Mouse (Mus musculus) 416B (cell line): Measurements from ENCODE around the gene Carns1.
A peak's percentile ranks its signal among the peaks of the same experiment; 100 is the strongest.
"Not testable (repeated sequence)": the region's sequence is repeated elsewhere in the genome, so short reads cannot be mapped to it uniquely, and the experiment has no call there.

Experiments
- DNase-seq: peaks from one replicate; pipeline ENCODE4 v3.0.0; 2011; ENCODE audit warnings: low read depth

The Carns1 gene

DNA sequence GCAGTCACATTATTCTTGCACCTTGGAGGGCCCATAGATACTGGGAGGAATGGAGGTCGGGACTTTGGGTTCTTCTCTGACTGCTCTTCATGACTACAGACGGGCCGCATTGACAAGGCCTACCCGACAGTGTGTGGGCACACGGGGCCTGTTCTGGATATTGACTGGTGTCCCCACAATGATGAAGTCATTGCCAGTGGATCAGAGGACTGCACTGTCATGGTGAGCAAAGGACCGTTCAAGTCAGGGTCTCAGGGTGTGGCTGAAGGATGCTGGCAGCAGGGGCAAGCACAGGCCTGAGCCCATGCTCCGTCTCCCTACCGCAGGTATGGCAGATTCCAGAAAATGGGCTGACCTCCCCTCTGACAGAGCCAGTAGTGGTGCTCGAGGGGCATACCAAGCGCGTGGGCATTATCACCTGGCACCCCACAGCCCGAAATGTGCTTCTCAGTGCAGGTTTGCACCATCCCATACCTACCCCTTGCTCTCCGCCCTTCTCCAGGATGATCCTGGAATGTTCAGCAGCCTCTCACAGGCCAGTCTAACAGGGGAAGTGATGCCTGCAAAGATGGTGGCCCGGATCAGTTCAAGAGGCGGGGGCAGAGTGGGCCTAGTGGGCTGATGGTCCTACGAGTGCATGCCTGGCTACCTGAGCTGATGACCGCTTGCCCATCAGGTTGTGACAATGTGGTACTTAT, 25.4 kb downstream of the Carns1 start:
- DNase-seq: no peak

DNA sequence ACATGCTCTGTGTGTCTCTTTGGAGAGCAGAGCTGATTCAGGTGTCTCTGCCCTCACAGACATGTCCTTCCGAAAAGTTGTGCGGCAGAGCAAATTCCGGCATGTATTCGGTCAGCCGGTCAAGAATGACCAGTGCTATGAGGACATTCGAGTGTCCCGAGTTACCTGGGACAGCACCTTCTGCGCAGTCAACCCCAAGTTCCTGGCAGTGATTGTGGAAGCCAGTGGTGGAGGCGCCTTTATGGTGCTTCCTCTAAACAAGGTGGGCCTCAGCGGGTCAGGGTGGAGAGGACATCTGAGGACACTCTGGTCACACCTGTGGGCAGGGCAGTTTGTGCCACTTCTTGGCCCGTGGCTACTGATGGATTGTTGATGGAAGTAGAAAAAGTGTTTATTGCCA, 26.0 kb downstream of the Carns1 start:
- no peak for DNase-seq

DNA sequence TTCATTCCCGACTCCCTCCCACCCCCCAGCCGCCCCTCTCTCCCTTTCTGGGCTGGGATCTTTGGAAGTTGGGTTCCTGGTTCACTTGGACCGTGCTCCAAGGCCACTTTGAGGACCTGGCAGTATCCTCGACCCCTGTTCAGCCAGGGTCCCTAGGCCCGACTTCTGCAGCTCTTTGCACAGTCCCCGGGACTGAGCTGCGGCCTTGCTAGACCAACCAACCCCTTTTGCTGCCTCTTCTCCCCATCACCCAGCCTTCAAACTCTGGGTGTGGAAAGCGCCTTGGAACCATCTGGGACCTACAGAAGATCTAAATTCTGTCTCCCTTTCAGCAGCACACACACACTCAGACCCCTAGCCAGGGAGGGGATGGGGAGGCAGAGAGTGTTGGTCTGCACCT, 26.5 kb downstream of the Carns1 start:
- peak; percentile 37 for DNase-seq

DNA sequence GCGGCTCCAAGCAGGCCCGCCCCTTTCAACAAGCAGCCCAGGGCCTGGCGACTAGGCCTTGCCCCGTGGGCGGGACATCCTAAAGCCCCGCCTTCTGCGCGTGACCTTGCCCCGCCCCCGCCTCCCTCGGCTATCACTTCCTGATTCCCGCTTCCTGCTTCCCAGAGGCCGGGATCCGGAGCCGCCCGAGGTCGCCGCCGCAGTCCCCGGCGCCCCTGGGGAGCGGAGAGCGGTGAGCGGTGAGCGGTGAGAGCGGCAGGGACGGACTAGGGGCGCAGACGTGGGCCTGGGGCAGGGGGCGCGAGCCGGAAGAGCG, 26.8 kb downstream of the Carns1 start, which contains the start of gene Coro1b:
Gene Coro1b, plus strand, starts transcription at position 129 of the 316 bp plus-strand sequence.
- peak; percentile 92 for DNase-seq

DNA sequence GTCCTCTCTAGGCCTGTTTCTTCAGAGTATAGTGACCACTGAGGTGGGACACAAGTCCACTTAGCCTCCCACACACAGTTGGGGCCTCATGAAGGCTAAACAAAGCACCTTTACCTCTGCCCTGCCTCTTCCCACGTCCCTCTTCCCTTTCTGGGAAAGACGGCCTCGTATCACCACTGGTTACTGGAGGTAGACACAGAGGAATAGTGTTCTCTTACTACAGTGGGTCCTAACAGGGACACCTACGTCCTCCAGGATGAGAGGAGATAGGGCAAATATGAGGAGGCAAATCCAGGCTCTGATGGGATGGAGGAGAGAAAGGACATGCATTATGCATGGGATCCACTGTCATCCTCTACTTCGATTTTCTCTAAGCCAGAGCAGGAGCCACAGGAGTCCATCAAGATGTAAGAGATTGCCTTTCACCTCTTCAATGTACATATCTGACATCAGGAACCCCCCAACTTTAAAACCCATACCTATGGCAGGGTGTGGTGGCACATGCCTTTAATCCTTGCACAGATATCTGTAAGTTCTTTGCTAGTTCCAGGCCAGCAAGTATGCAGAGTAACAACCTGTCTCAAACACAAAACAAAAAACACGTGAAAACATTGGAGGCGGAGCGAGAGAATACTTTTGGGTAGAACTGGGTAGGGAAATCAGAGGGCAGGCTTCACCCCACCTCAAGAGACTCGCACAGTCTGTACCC, 27.3 kb downstream of the Carns1 start:
- no peak for DNase-seq

DNA sequence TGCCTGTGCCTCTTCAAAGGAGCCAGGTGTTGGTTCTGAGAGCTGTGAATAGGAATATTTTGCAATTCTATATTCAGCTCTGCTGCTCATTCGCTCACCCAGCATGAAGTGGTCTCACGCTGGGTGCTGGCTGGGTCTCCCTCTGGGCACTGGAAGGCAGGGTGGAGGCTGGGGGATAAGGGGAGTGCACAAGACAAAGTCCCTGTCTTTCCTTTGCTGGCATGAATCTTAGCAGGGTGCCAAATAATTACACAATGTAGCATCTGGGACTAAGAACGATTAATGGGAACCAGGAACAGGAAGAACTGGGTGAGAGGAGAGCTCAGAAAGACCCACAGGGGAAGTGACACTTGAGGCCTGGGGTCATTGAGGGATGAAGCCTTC, 28.3 kb downstream of the Carns1 start:
- DNase-seq: no peak

DNA sequence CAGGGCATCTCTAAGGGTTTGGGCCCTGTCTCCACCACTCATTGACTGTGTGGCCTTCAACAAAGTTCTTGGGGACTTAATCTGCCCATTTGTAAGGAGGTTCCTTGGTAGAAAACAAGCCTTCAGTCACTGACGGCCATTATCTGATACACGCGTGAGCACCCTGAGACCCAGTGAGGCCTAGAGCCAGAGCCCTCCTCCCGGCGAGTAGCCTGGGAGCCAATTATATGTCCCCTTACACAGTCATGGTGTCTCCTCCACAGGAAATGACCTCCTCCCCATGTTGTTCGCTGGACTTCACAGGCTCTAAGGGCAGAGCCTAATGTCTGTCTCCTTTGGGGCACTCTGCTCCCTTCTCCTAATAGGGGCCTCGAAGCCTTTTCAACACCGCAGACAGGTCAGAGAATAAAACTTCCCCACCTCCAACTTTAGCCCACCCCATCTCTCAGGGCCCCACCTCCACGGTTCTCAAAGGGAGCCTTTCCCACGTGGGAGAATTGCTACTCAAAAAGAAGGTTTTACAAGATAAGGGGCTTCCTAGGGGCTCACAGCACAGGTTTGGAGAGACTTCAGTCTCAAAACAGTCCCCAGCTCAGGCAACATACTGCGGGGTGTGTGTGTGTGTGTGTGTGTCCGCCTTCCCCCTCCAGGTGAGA, 28.8 kb downstream of the Carns1 start:
- DNase-seq: no peak

DNA sequence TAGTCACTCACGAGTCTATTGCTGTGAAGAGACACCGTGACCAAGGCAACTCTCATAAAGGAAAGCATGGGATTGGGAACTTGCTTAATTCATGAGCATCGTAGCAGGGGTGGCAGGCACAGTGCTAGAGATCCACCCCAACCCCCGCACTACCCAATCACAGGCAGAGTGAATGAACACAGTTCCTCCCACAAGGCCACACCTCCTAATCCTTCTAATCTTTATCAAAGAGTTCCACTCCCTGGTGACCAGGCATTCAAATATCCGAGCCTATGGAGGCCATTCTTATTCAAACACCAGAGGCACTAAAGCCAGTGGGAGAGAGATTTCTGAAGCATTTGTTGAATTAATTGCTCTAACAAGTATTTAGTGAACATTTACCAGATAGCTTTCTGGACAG, 29.3 kb downstream of the Carns1 start:
- no peak for DNase-seq

DNA sequence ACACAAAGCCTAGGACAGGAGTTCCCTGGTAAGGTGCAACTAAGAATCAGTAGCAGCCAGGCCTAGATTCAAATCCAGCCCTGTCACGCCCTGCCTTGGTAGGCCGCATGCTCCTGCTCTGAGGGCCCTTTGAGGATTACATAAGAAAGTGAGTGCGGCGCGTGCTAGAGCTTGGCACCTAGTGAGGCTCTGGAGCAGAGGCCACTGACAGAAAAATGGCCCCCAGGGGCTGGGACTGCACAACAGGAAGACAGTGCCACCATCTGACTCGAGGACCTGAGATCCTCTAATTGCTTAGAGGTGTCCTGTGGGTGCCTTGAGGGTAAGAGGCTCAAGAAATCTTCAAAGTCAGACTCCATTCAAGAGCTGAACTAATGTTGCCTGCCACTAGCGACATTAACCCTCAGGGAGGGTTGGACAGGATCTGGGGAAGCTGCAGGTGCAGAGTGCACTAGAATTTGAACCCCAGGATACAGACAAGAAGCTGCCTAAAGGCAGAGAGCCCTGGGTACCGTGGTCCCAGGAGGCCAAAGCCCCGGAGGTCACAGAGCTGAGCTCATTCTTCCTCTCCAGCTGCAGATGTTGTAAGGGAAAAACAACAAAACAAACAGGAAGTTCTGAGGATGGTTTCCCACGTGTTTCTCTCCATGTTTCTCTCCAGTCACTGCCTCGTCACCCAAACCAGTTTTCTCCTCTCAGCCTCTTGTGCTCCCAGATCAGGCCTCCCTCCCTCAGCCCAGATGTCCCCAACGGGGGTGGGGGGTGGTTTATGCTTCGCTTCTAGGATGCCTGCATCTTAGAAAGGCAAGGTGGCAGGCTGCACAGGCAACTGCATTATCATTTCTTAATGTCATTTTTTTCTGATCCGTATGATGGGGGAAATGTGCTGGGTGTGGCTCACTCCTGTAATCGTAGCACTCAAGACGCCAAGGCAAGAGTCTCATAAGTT, 30.5 kb downstream of the Carns1 start:
- no peak for DNase-seq

DNA sequence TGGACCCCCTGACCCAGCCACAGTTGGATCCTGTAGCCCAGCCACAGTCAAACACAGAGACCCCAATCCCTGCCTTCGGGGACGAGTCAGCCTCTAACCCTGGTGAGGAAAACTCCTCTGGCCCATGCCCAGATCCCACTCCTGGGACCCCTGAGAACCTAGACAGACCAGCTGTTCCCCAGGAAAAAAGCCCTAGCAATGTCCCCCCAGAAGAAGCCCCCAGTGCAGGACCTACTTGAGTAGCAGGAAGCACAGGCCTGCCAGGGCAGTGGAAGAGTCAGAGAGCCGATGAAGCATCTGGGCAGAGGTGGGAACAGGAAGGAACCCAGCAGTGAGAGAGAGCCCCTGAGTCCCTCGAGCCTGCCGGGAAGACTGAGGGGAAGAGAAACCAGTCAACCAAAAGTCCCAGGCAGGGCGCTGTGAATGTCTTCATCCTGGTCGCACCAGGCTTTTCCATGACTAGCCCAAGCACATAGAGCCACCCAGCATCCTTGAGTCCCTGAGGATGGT, 31.5 kb downstream of the Carns1 start, which contains the start of gene Cabp4:
Gene Cabp4, minus strand, starts transcription at position 275 of the 510 bp plus-strand sequence.
- DNase-seq: no peak

DNA sequence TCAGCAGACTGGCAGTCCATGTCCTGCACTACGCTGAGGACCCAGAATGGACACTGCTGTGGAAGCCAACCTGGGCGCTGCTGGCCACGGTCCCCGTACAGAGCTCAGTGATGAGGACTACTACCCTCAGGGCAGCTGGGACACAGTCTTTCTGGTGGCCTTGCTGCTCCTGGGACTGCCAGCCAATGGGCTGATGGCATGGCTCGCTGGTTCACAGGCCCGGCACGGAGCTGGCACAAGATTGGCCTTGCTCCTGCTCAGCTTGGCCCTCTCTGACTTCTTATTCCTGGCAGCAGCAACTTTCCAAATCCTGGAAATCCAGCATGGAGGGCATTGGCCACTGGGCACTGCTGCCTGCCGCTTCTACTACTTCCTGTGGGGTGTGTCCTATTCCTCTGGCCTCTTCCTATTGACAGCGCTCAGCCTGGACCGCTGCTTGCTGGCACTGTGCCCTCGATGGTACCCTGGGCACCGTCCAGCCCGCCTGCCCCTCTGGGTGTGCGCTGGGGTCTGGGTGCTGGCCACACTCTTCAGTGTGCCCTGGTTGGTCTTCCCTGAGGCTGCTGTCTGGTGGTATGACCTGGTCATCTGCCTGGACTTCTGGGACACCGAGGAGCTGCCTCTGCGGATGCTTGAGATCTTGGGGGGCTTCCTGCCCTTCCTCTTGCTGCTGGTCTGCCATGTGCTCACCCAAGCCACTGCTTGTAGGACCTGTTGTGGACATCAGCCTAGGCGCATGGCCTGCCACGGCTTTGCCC, 32.7 kb downstream of the Carns1 start:
- DNase-seq: no peak

DNA sequence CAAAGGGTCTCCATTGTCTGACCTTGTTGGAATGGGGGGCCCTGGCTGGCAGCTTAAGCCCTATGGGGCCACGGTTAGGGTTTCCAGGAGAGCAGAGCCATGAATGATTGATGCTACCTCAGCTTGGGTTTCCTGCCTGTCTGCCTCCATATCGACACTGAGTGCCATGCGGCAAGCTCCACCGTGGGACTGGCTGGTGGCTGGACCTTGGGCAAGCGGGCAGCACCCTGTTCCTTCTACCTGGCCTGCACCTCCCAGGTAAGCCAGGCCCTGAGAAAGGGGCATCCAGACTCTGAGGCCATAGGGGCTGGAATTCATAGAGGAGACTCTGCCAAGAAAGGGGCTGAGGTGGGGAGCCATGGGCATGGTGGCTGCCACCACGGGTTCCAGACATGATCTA, 35.1 kb downstream of the Carns1 start:
- no peak for DNase-seq

DNA sequence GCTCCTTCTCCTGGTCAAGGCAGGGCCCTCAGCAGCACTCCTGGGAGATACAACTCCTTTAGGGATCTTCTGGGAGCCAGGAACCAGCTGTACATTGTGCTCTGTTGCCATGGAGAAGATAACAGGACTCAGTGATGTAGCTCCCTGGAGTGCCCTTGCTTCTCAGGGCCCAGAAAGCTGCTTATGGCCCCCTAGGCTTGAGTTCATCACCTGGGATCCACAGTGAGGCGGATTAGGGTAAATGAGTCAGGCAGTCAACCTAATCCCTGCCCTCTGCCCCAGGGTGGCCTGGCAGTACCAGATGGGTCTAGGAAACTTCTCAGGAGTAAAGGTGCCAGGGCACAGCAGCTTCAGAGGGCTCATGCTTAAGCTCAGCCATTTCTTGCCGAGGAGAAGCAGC, 35.8 kb downstream of the Carns1 start, which contains the start of gene Gpr152:
Gene Gpr152, plus strand, starts transcription at position 342 of the 400 bp plus-strand sequence.
- no peak for DNase-seq

DNA sequence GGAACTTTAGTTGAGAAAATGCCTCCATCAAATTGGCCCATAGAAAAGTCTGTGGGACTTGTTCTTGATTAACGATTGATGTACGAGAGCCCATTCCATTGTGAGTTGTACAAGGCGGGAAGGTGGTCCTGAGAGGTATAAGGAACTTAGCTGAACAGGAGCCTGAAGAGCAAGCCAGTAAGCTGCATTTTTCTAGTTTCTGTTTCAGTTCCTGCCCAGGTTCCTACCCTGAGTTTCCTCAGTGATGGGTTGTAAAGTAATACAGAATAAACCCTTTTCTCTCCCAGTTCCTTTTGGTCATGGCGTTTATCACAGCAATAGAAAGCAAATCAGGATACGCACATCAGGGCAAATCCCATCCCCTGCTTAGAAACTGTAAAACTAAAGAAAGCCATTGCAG, 37.4 kb downstream of the Carns1 start:
- DNase-seq: no peak

DNA sequence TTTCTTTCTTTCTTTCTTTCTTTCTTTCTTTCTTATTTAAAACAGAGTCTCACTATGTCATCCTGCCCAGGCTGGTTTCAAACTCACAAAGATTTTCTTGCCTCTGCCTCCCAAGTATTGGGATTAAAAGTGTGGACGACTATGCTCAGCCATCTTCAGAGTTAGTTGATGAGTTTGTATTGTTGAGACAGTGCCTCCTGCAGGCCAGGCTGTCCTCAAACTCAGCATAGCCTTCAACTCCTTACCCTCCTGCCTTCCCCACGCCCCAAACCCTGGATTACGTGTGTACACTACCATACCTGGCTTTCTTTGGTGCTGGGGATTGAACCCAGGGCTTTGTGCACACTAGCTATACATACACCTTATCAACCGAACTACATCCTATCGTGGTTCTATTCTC, 38.8 kb downstream of the Carns1 start:
- DNase-seq: peak; percentile 64

DNA sequence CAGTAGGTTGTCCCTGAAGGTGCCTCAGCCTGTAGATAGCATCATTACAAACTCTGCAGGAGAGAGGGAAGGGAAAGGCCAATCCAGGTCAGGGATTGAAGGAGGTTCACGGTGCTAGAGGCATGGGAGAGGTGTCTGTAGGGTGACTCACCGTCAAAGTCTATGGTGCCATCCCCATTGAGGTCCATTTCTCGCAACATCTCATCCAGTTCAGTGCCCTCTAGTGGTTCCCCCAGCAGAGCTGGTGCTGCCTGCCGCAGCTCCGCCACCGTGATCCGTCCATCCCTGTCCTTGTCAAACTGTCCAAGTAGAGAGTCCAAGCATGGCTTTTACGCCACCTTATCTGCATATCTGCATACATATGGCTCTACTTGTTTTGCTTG, 39.3 kb downstream of the Carns1 start:
- DNase-seq: peak; percentile 58

DNA sequence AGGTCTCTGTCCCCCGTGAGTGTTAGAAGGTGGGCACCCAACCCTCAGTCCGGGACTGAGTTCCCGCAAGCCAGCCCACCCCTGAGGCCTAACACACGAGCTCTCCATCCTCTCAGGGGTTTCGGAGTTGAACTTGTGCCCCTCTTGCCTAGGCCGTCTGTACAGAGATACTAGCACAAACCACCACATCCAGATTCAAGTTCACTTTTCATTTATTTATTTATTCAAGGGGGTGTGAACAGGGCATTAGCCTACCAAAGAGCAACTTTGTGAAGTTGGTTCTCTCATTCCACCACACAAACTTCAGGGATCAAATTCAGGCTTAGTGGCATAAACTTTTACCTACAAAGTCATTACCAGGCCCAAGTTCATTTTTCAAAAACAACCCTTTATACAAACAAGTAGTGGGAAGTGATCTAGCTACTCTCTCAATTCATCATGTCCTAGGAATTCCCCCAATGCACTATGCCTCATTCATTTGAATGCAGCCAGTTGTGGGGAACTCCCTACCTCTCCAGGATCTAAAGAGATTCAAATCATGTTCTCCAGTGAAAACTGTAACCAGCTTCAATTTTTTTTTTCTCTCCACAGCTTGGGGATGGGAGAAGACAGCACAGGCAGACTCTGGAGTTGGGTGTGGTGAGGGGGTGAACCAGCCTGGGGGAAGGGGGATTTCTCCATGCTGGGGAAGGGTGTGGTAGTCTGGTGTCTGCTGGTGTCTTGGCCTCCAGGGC, 39.9 kb downstream of the Carns1 start:
- DNase-seq: not testable (repeated sequence)

DNA sequence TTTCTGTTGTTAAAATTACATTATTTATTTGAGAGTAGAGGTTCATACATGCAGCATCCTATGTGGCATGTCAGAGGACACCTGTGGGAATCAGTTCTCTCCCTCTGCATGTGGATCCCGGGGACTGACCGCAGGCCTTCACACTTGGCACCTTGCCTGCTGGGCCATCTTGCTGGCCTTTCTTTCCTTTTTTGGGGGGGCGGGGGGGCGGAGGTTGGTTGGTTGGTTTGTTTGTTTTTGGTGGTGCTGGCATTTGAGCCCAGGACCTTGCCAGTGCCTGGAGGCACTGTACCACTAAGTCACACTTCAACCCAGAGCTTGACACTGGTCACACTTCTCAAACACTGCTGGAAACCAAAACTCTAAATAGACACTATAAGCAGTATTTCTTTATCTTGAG, 40.9 kb downstream of the Carns1 start:
- no peak for DNase-seq

DNA sequence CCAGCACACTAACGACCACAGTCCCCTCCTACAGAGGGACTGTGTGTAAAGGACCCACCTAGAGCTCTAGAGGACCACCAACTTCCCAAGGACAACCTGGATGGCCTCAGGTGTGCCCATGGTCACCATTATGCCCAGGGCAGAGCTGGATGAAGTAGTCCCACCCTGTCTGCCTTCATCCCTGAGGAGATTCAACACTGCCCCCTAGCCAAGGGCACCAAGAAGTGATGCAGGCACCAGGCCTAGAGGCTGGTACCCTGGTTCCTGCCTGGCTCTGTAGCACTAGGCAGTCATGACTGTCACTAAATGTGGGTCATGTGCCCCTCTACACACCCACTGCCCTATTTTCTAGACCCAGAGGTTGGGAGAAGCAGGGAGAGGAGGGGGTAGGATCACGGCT, 43.5 kb downstream of the Carns1 start:
- DNase-seq: peak; percentile 28

DNA sequence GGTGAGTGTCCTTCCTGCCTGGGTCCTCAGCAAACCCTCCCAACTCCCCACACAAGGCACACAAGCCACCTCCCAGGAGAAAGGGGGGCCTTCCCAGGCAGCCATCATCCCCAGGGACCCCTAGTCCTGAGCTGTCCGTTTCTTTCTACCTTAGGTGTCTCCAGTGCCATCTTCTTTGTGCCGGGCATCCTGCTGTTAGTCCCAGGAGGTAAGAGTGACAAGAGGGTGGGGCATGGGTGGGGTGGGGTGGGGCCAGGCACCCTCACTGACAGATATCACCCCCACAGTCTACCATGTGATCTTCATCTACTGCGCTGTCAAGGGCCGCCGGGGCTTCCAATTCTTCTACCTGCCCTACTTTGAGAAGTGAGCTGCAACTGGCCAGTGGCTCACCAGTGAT, 44.2 kb downstream of the Carns1 start:
- no peak for DNase-seq
